Mouse (Mus musculus) cortical plate, adult 2 months (tissue): ENCODE measurements at regions not wholly inside any gene's neighbourhood (a gene's known extent, or its start where the extent isn't known, plus 50 kb on each side); places are given as distances from the start of the nearest gene placed in this dataset.

Experiments
- CTCF ChIP-seq: fragments of 200-500 bp; IDR thresholded peaks from 2 replicates; pipeline ENCODE4 v1.5.1; 2011; ENCODE audit warnings: mild to moderate bottlenecking, control low read depth, low read length; ENCODE audit not compliant: insufficient read depth; ENCODE audit errors: extremely low read depth
- POLR2A ChIP-seq: fragments of 200-500 bp; IDR thresholded peaks from 2 replicates; pipeline ENCODE4 v1.6.1; 2011; ENCODE audit warnings: mild to moderate bottlenecking, low read length, control low read depth; ENCODE audit not compliant: insufficient read depth; ENCODE audit errors: extremely low read depth

DNA sequence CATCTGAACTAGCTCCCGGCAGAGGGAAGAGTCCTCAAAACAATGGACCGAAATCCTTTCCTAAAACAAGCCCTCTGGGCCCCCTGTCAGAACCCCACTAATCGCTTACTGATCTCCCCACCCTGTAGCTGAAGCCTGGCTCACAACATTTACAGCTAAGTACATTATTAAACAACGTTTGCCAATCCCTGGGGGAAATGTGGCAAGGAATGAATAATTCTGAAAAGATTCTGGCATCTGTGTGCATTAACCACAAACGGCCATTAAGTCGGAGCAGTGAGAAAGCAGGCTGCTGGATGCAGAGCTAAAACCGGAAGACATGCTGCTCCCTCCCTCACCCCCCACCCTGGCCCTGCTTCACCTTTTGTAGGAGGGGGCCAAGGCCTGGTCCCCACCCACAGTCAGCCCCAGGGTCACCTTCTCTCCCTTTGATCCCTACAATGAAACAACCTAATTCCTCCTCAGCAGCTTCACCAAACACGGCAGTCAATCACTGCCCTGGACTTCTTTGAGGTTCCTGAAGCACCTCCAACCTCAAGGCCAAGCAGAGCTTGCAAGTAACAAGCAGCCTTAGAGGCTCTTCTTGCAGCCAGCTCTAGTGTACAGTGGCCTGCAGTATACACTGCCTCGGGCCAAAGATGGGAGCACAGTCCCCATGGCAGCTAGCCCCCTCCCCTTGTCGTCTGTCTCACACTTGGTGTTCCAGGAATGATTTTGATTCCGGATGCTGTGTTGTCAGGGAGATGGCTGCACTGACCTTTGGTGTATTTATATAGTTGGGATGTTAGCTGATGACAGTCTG is 175.2 kb downstream of the Sh3bp4 start:
- no peak for TF ChIP-seq POLR2A
- no peak for TF ChIP-seq CTCF
